Mouse (Mus musculus) hindbrain, embryonic 15.5 days (tissue): Measurements from ENCODE around the gene Ccl4. TPM values are rescaled to one million over a fixed set of nuclear protein-coding genes. Genes with fewer than 3 reads are reported as not detected.

Experiments used
- ATAC-seq: fragments of 200-750 bp; cut with Nextera tagmentation; 2 replicates; pipeline ENCODE4 v1.8.0; 2017; ENCODE audit warnings: low read depth, moderate number of reproducible peaks, moderate TSS enrichment; ENCODE audit not compliant: low FRiP score
- H3K27ac ChIP-seq: fragments of 300-500 bp; sonication (generic); replicated peaks from 2 replicates; pipeline ENCODE4 v1.5.1; 2015; ENCODE audit warnings: mild to moderate bottlenecking, inconsistent platforms
- H3K27me3 ChIP-seq: fragments of 300-500 bp; sonication (generic); 2 replicates; pipeline ENCODE4 v1.6.1; 2015; ENCODE audit warnings: control low read depth, inconsistent platforms
- H3K36me3 ChIP-seq: fragments of 300-500 bp; sonication (generic); 2 replicates; pipeline ENCODE4 v1.6.1; 2015; ENCODE audit warnings: control low read depth, inconsistent platforms
- H3K4me1 ChIP-seq: fragments of 300-500 bp; sonication (generic); replicated peaks from 2 replicates; pipeline ENCODE4 v1.6.1; 2015; ENCODE audit warnings: control low read depth, inconsistent platforms
- H3K4me2 ChIP-seq: fragments of 300-500 bp; sonication (generic); 2 replicates; pipeline ENCODE4 v1.6.1; 2015; ENCODE audit warnings: moderate library complexity, mild to moderate bottlenecking, inconsistent platforms
- H3K4me3 ChIP-seq: fragments of 300-500 bp; sonication (generic); 2 replicates; pipeline ENCODE4 v1.5.1; 2015; ENCODE audit warnings: mild to moderate bottlenecking, inconsistent platforms
- H3K9ac ChIP-seq: fragments of 300-500 bp; sonication (generic); 2 replicates; pipeline ENCODE4 v1.6.1; 2015; ENCODE audit warnings: inconsistent platforms
- H3K9me3 ChIP-seq: fragments of 300-500 bp; sonication (generic); 2 replicates; pipeline ENCODE4 v1.6.1; 2016; ENCODE audit warnings: control low read depth, inconsistent platforms
- WGBS: fragments of 180-500 bp; shearing (Covaris S2); methylation state at CpG from one replicate; pipeline ENCODE4 v1.1.7; 2015; 5-methylcytosine and 5-hydroxymethylcytosine counted together
- polyA plus RNA-seq: library from polyadenylated mRNA; unstranded; fragments of >200 nt; fragmentation: Nextera tagmentation; extraction: Ambion mirVana; gene quantifications from 2 replicates; pipeline ENCODE4 v1.2.1, GENCODE M21; 2015

Gene Ccl4
- polyA plus RNA-seq, 1 experiment from 2014 or later: 0.80 TPM

DNA sequence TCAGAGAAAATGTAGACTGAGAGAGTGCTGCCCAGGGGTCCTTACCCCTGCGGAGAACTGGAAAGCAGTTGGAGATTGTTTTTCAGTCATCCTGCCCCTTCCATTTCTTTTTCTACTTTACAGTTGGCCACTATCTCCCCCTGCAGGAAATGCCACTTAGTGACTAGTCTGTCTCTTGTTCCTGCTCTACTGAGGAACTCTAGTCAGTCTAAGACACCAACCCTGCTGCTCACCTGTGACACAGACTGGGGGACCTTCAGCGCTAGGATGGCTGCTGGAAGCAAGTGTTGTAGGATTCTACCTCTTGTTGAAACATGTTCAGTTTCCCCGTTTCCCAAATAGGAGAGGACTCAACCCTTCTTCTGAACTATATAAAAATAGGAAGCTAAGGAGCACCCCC, 22.9 kb upstream of the Ccl4 start:
- no peak for ATAC-seq
- Histone ChIP-seq H3K27ac (no peak overlapping the region), H3K4me1 (no peaks in the 10 kb centered on the region), H3K4me3 (no peak overlapping the region), H3K36me3 (no peaks in the 10 kb centered on the region), H3K9ac (no peak overlapping the region), H3K27me3 (no peaks in the 10 kb centered on the region), H3K4me2 (no peak overlapping the region), H3K9me3 (no peaks in the 10 kb centered on the region)
- WGBS: 71% methylated on average over 3 of the region's 3 CpGs

DNA sequence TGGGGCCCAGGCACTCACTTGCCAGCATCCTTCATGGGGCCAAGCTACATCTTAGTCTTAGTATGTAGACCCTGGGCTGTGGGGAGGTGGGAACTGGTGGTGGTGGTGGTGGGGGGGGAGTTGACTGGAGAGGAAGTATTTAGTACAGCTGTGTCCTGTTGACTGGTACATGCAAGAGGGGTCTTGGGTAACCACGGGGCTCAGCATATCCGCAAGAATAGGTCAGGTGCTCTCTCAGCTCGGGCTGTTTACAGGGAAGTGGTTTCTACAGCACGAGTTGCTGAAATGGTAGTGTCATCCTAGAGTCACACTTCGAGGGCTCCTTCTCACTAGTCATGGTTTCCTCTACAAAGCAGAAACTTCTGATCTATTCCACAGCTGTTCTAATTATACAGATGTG, 22.2 kb upstream of the Ccl4 start:
- H3K36me3 ChIP-seq: no peaks in the 10 kb centered on the region
- H3K27ac ChIP-seq: no peak overlapping the region
- H3K27me3 ChIP-seq: no peaks in the 10 kb centered on the region
- H3K4me3 ChIP-seq: no peak overlapping the region
- 90% methylated on average over 5 of the region's 5 CpGs for WGBS
- H3K4me1 ChIP-seq: no peaks in the 10 kb centered on the region
- H3K4me2 ChIP-seq: no peak overlapping the region
- H3K9ac ChIP-seq: no peak overlapping the region
- ATAC-seq: no peak
- H3K9me3 ChIP-seq: no peaks in the 10 kb centered on the region

DNA sequence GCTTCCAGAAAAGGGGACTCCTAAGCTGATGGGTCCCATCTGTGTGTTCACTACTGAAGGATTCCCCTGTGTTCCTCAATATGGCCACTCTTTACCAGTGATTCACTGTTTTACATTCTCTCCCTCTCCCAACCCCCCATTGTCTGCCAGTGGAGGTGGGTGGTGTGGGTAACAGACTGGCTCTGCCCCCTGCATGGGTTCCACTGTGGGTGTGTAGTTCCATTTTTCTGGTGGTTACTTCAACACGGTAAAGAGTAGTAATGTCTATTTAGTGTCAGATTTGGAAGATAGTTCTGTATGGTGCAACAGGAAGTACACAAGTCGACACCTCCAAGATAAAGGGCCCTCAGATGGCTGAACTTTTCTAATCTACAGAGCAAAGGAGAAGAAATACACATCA, 21.2 kb upstream of the Ccl4 start:
- no peaks in the 10 kb centered on the region for H3K4me1 ChIP-seq
- H3K27ac ChIP-seq: no peak overlapping the region
- H3K4me3 ChIP-seq: no peak overlapping the region
- H3K36me3 ChIP-seq: no peaks in the 10 kb centered on the region
- ATAC-seq: no peak
- H3K9ac ChIP-seq: no peak overlapping the region
- no peaks in the 10 kb centered on the region for H3K27me3 ChIP-seq
- WGBS: 83% methylated on average over 2 of the region's 2 CpGs
- H3K9me3 ChIP-seq: no peaks in the 10 kb centered on the region
- no peak overlapping the region for H3K4me2 ChIP-seq

DNA sequence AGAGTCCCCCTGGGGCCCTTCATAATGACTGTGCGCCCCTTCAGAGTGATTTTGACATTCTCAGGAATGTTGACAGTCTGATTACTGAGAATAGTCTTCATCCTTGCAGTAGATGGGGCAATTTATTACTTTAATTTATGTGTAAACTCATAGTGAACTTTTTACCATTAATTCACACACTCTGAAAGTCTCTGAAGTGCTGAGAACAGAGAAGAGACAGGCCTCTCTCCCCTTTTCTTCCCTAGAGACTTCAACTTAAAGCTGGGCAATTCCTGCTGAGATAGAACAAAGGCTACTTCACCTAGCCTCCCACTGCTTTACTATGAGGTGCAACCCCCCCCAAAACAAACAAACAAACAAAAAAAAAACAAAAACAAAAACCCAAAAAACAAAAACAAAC, 16.9 kb upstream of the Ccl4 start, which contains the start of gene Rpl9-ps1:
TSS of gene Rpl9-ps1 (minus strand) at position 101 of the 400 bp plus-strand sequence.
- ATAC-seq: no peak
- Histone ChIP-seq H3K9ac (no peak within 1 kb of the TSS), H3K4me2 (no peak within 1 kb of the TSS), H3K4me3 (no peak within 1 kb of the TSS), H3K27me3 (no peaks in the 10 kb centered on the region), H3K9me3 (no peaks in the 10 kb centered on the region), H3K27ac (no peak within 1 kb of the TSS), H3K36me3 (no peaks in the 10 kb centered on the region), H3K4me1 (no peaks in the 10 kb centered on the region)
- 67% methylated on average over 1 of the region's 1 CpGs for WGBS

DNA sequence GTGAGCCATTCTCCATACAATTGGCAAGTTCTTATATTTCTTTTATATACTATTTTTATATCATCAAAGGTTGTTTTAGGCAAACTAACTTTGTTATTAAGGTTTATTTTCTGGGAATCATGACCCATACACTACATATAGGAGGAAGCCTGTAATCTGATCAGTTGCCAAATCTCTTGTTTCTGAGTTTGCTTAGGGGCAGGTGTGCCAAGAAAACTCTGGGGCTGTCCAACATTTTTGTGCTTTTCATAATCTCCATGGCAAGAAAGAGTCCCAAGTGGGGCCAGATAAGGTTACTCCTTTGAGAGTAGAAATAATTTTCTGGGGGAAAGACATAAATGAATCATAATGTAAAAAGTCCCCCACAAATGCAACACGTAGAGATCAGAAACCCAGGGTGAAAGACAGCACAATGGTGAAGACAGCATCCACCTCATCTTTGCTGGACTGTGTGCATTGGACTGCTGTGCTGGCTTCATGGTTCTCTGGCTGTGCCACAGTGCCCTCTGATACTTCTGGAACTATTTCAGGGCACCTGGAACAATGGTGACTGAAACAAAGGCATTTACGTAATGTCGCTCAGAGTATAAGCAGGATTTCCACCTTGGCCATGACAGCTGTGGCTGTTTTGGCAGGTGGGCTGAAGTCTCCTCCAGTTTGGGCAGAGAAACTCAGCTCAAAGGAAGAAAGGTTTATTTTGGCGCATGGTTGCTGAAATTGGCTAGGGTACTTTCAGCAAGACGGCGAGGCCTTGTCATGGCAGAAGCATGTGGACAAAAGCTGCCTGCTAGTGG, 15.8 kb upstream of the Ccl4 start:
- H3K9ac ChIP-seq: no peak overlapping the region
- H3K27ac ChIP-seq: no peak overlapping the region
- H3K36me3 ChIP-seq: no peaks in the 10 kb centered on the region
- no peak overlapping the region for H3K4me2 ChIP-seq
- H3K4me1 ChIP-seq: no peaks in the 10 kb centered on the region
- H3K4me3 ChIP-seq: no peak overlapping the region
- no peaks in the 10 kb centered on the region for H3K27me3 ChIP-seq
- no peaks in the 10 kb centered on the region for H3K9me3 ChIP-seq
- 96% methylated on average over 6 of the region's 6 CpGs for WGBS
- ATAC-seq: no peak

DNA sequence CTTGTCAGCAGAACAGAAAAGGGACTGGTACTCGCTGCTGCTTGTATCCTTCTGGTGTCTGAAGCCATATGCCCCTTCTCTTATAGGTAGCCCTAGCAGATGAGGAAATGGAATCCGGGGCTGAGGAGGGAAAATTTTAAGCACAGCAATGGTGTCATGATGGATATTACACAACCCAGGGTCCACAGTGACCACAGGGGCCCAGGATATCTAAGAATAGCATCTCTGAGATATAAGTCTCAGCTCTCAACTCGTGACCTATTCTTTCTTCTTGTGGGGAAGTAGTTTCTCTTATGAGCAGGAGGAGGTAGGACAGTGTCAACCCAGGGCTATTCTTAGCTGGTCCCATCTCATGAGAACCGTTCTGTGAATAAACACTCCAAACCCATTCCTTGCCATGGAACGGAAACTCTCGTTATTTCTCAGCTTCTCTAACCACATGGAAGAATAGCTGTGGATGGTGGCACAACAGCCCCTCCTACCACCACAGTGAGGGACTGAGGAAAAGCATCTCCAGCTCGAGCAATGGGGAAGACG, 13.0 kb upstream of the Ccl4 start, which contains the start of gene Ccl3:
TSS of gene Ccl3 (minus strand) at position 51 of the 537 bp plus-strand sequence.
- no peak for ATAC-seq
- 83% methylated on average over 8 of the region's 8 CpGs for WGBS
- H3K4me3 ChIP-seq: no peak within 1 kb of the TSS

DNA sequence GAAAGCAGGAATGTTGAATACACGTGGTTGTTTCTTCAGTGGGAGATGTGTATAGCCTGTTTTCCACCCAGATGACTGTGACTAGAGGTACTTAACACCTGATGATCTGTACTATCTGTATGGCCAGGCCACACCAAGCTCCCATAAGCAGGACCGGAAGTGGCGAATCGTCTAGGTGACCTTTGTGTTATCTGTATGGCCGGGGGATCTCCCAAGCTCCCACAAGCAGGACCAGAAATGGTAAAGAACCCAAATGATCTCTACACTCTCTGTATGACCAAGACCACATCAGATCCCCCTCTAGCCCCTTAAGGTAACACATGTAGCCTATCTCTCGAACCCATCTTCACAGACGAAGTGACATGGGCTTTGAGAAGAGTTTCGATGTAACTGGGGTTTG, 7.8 kb upstream of the Ccl4 start:
- no peak for ATAC-seq
- Histone ChIP-seq H3K27ac (no peak overlapping the region), H3K4me3 (no peak overlapping the region), H3K27me3 (no peaks in the 10 kb centered on the region), H3K9ac (no peak overlapping the region), H3K4me2 (no peak overlapping the region), H3K9me3 (no peaks in the 10 kb centered on the region), H3K4me1 (no peaks in the 10 kb centered on the region), H3K36me3 (no peaks in the 10 kb centered on the region)
- 89% methylated on average over 8 of the region's 8 CpGs for WGBS

More for the DNA sequence above, 13.0 kb upstream of the Ccl4 start, which contains the start of gene Ccl3:
- Histone ChIP-seq H3K27ac (no peak within 1 kb of the TSS), H3K4me1 (no peaks in the 10 kb centered on the region), H3K9me3 (no peaks in the 10 kb centered on the region), H3K9ac (no peak within 1 kb of the TSS), H3K4me2 (no peak within 1 kb of the TSS), H3K27me3 (no peaks in the 10 kb centered on the region), H3K36me3 (no peaks in the 10 kb centered on the region)

DNA sequence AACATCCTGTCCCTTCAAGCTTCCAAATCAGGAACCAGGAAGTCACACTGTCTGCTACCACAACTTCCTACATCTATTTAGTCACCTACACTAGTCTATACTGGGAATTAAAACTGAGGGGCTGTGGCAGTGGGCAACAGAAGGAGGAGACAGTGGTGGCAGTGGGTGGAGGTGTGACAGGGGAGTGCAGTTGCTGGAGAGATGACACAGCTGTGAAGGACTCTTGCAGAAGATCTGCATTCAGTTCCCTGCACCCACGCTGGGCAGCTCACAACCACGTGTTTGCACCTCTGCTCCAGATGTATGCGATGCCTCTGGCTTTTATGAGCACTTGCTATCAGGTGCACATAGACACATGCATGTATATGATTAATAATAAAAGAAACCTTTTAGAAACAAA, 4.9 kb upstream of the Ccl4 start:
- ATAC-seq: no peak
- Histone ChIP-seq H3K4me1 (no peaks in the 10 kb centered on the region), H3K9me3 (no peaks in the 10 kb centered on the region), H3K4me3 (no peak overlapping the region), H3K36me3 (no peaks in the 10 kb centered on the region), H3K9ac (no peak overlapping the region), H3K27ac (no peak overlapping the region), H3K27me3 (no peaks in the 10 kb centered on the region), H3K4me2 (no peak overlapping the region)
- 85% methylated on average over 3 of the region's 3 CpGs for WGBS

DNA sequence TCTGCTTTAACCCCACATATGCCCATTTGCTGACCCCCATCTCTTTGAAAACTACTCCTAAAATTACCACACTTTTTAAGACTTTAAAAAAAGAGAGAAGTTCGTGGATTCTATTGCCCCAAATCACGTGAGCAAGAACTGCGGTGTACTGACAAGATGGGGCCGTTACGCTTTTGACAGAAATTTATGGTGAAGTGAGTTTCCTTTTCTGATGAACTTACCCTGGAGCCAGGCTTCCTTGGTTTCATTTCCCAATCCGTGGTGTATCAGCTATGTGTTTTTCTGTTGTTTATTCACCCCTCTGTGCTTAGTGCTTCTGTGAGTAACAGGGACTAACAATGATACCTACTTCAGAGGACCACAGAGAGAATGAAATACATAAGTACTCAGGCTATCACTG, 3.6 kb upstream of the Ccl4 start:
- H3K4me3 ChIP-seq: no peak overlapping the region
- no peaks in the 10 kb centered on the region for H3K36me3 ChIP-seq
- H3K4me2 ChIP-seq: no peak overlapping the region
- H3K4me1 ChIP-seq: no peaks in the 10 kb centered on the region
- no peaks in the 10 kb centered on the region for H3K9me3 ChIP-seq
- no peaks in the 10 kb centered on the region for H3K27me3 ChIP-seq
- ATAC-seq: no peak
- no peak overlapping the region for H3K9ac ChIP-seq
- H3K27ac ChIP-seq: no peak overlapping the region
- WGBS: 82% methylated on average over 6 of the region's 6 CpGs

DNA sequence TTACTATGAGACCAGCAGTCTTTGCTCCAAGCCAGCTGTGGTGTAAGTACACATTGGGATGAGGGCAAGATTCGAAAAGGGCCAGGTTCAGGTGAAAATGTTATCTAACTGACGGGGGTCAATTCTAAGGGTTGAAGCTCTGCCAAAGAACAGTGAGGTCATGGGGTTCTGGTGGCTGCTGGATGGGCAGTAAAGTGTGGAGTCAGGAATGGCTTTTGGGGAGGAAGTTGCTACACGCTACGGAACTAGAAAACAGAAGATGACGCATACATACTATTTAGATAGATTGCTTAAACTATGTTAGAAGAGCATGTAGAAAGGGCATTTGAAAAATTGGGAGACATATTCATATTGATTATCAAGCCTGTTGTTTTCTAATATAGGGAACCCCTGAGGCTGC, 1.1 kb downstream of the Ccl4 start:
- Histone ChIP-seq H3K9me3 (no peaks in the 10 kb centered on the region), H3K36me3 (no peaks in the 10 kb centered on the region), H3K27ac (no peak overlapping the region), H3K9ac (no peak overlapping the region), H3K27me3 (no peaks in the 10 kb centered on the region), H3K4me3 (no peak overlapping the region), H3K4me2 (no peak overlapping the region), H3K4me1 (no peaks in the 10 kb centered on the region)
- 84% methylated on average over 5 of the region's 5 CpGs for WGBS
- ATAC-seq: no peak

DNA sequence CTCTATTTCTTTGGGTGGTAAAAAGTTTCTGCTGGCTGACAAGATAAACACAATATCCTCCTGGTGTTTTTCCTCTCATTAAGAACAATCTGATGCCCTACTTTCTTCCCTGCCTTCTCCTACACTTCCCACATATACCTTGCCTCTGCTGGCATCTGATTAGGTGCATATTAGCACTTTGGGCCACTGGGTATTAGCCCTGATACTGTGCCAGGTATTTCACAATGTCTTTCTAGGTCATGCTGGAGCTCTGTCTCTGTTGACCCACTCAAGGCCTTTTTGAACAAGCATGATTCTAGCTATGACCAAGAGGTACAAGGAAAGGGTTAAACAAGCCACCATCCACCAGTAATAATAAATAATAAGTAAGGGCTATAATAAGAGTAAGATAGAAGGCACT, 9.4 kb downstream of the Ccl4 start:
- H3K4me3 ChIP-seq: no peak overlapping the region
- ATAC-seq: no peak
- no peak overlapping the region for H3K4me2 ChIP-seq
- H3K9me3 ChIP-seq: no peaks in the 10 kb centered on the region
- no peaks in the 10 kb centered on the region for H3K27me3 ChIP-seq
- no peaks in the 10 kb centered on the region for H3K36me3 ChIP-seq
- H3K9ac ChIP-seq: no peak overlapping the region
- no peak overlapping the region for H3K27ac ChIP-seq
- H3K4me1 ChIP-seq: no peaks in the 10 kb centered on the region

DNA sequence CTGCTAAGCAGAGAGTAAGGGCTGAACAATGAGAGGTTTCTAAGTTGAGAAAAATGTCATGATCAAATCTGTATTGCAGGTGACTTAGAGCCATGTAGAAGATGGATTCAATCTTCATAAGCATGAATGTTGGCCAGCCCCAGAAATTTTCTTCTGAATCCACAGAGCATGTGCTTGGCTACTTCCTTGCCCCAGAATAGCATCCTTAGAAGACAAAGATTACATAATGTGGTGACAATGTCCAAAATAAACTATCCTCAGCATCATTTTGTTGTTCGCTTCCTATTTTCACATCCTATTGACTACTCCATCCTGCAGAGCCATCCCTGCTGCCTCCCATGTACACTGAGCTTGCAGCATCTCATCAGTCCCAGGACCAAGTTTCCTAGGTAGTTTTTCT, 13.3 kb downstream of the Ccl4 start:
- 98% methylated on average over 1 of the region's 1 CpGs for WGBS
- no peaks in the 10 kb centered on the region for H3K27me3 ChIP-seq
- H3K27ac ChIP-seq: no peak overlapping the region
- H3K9me3 ChIP-seq: no peaks in the 10 kb centered on the region
- no peak for ATAC-seq
- no peak overlapping the region for H3K4me3 ChIP-seq
- H3K36me3 ChIP-seq: no peaks in the 10 kb centered on the region
- H3K9ac ChIP-seq: no peak overlapping the region
- no peaks in the 10 kb centered on the region for H3K4me1 ChIP-seq
- no peak overlapping the region for H3K4me2 ChIP-seq

DNA sequence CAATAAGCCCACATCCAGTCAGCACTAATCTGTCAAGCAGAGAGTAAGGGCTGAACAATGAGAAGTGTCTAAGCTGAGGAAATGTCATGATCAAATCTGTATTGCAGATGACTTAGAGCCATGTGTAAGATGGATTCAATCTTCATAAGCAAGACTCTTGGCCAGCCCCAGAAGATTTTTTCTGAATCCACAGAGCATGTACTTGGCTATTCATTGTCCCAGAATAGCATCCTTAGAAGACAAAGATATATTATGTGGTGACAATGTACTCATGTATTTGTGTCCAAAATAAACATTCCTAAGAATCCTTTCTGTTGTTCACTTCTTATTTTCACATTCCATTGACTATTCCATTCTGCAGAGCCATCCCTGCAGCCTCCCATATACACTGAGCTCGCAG, 27.5 kb downstream of the Ccl4 start:
- Histone ChIP-seq H3K27ac (no peak overlapping the region), H3K4me3 (no peak overlapping the region), H3K27me3 (no peaks in the 10 kb centered on the region), H3K9me3 (no peaks in the 10 kb centered on the region), H3K9ac (no peak overlapping the region), H3K36me3 (no peaks in the 10 kb centered on the region), H3K4me1 (no peaks in the 10 kb centered on the region), H3K4me2 (no peak overlapping the region)
- ATAC-seq: no peak
- WGBS: 79% methylated on average over 1 of the region's 1 CpGs
